Mouse (Mus musculus): Measurements from ENCODE around the gene Wfdc2.
"Not testable (repeated sequence)": the region's sequence is repeated elsewhere in the genome, so short reads cannot be mapped to it uniquely, and the experiment has no call there.

GRCm38 (mm10) chr2:164573359-164573758, 11.1 kb downstream of the Wfdc2 start, which contains the start of gene Spint3:
- TF ChIP-seq CTCF (IDR thresholded peaks at IDR 0.05; ENCODE audit: insufficient read depth, low read length); POLR2A (IDR thresholded peaks at IDR 0.05; ENCODE audit: borderline replicate concordance, extremely low read depth, low read depth, low read length): not testable (repeated sequence)

Measured in lung, adult 2 months (tissue).